Mouse (Mus musculus) right cerebral cortex, adult 18-20 months (tissue): ENCODE data around the gene Tespa1.
"Not testable (repeated sequence)": the region's sequence is repeated elsewhere in the genome, so short reads cannot be mapped to it uniquely, and the experiment has no call there.

Experiments
- DNase-seq: peaks from one replicate; pipeline ENCODE4 v3.0.0; 2022; ENCODE audit warnings: mixed read lengths

Tespa1 gene

DNA sequence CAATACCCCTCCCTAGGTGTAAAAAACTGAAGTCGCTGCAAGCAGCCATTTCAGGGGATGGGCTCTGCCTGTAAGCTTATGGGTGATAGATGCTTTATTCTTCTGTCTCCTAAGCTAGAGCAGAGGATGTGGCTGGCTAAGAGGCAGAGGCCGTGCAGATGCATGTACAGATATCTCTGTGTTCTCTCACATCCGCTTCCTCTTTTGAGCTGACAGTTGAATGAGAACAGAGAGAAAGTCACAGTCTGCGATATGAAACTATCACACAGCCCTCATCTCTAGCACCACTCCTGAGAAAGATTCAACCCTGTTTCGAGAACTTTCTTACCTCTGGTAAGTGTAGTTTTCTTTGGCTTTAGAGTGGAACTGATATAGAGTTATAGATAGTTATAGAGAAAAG, at the start of gene Tespa1:
Tespa1 (plus strand) TSS at position 234 of the 400 bp plus-strand sequence.
- no peak for DNase-seq

DNA sequence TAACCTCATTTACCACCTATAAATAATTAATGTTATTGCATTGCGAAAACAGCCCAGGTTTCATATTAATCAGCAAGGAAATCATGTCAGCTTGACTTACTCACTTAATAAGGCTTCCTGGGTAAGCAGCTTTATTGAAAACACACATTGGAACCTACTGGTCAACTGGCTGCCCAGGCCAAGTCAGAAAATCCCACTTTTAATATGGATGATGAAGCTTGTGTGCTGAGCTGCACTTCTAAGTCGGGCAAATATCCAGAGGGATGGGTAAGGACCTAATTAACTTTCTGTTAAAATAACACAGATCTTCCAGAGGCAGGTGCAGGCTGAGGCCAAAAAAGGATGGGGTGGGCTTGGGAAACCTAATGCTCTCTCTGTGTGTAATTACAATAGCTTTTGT, 46.9 kb upstream of the Tespa1 start:
- no peak for DNase-seq

DNA sequence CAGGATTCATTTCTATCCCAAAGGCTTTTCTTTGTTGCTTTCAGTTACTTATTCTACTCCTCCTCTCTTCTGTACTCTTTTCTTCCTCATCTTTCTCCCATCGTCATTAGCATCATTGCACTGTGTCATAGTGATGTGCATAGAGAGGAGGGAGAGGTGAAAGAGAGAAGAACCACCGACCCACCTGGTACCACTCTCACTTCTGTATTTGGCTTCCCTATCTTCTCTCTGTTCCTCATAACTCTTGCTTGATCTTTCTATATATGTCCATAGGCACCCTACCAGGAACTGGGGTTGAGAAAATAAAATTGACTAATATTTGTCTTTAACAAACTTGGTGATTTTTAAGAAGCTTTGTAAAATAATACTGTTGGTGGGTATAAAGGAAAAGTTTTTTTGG, 46.2 kb upstream of the Tespa1 start:
- DNase-seq = no peak

DNA sequence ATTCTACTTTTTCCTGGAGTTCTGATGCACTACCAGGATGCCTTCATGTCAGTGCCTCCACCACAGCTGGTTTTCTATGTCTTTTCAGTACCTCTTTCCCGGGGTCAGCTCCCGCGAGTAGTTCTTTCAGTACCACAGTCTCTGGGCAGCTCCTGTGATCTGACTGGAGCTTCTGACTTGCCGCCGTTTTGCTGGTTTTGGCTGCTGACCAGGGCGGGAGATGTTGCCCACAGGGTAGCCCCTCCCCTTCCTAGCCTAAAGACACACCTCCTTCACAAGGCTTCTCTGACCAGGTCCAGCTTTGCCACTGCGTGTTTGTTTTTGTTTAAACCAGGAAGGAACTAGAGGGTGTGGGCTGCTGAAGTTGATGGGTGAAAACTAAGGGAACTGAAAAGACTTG, 42.6 kb upstream of the Tespa1 start, which contains the start of gene Neurod4:
Neurod4 (minus strand) TSS at position 175 of the 400 bp plus-strand sequence.
- no peak for DNase-seq

DNA sequence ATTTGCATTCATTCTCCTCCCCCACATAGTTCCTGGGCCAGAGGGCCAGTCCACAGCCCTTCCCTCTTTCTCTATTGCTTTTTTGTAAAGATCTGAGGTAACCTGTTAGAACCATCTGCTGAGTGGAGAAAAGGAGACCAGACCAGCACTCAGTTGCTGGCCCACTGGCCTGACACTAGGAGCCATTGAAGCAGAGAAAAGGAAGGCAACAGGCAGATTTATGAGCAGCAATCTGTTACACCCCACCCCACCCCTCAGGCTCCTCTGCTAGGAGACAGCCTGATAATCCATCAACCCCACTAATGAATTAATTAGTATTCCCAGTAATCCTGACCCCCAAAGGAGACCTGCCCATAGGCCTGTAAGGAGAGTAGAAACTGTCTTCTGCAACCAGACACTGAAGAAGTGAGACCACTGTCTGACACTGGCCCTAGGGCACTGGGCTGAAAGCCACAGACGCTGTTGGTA, 40.7 kb upstream of the Tespa1 start:
- no peak for DNase-seq

DNA sequence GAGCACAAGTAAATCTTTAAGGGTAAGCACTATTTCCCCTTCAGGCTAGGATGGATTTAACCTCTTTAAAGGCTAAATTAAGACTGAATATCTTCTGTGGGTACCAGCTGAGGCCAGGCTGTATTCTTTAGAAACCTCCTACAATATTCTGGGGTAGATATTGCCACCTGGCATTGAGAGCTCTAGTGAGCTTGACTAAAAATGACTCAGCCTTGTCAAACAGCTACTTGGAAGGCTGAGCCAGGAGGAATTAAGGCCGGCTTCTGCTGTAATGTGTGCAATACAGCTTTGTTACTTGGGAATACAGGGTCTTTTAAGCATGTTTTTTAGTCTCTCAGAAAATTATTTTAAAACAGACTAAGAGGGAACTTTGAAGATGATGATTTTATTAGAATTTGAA, 35.5 kb upstream of the Tespa1 start:
- DNase-seq = peak; percentile 38

DNA sequence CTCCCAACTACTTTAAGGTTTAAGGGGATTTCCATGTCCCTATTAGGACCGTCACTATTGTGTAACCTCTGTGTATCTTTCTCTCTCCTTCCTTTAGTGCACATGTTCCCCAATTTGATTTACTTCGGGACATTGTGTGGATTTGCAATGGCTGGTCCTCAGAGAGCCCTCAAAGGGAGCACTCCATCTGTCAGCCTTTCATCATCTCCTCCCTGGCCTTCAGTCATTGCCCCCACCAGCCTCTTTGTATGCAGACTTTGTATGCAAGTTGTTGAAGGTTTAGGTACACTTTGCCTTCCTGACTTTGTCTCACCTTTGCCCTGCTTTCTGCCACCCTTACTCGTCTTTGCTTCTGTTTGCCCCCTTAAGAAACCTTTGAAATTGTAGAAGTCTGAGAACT, 34.7 kb upstream of the Tespa1 start:
- DNase-seq = no peak

DNA sequence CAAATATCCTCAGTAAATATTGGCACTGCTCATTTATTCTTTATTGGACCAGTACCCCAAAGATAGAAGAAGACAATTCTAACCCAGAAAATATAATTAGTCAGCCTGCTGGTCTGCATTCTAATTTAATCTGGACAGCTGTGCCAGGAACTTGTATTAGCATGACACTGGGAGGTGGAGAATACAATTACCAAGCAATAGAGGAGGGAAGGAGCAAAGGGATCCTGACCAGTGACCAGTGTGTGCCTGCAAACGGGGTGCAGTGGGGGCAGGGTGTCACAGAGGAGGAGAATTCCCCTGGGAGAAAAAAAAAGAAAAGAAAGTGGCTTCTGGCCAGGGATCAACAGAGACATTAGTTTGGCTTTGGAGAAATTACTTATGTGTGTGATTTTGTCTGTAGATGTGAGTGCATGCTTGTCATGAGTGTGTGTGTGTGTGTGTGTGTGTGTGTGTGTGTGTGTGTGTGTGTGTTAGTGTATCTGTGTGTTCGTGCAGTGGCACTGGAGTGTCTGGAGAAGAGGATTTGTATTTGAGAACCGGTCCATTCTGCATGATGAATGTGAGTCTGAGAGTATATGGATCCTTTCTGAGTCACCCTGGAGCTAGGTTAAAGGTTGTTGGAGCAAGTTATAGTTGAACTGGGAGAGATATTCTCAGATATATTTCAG, 28.8 kb upstream of the Tespa1 start:
- DNase-seq = no peak

DNA sequence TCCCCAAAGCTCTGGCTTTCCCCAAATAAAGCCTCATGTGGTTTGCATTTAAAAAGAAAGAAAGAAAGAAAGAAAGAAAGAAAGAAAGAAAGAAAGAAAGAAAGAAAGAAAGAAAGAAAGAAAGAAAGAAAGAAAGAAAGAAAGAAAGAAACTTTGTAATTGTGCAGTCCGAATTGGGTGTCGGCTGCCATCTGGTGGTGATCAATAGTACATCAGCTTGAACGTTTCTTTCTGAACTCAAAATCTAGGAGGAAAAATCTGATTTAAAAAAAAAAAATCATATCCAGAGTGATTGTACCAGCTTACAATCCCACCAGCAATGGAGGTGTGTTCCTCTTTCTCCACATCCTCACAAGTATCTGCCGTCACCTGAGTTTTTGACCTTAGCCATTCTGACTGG, 23.9 kb upstream of the Tespa1 start:
- peak; percentile 10 for DNase-seq

DNA sequence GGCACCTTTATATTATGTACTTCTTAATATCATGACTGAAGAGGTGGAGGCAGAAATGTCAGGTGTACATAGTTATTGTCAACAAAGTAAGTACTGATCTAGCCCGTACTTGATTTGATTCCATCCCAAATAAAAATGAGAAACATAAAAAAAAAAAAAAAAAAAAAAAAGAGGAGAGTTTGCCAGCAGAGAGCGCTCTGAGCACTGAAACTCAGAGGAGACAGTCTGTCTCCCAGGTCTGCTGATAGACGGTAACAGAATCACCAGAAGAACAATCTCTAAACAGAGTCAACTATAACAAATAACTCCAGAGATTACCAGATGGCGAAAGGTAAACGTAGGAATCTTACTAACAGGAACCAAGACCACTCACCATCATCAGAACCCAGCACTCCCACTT, 18.5 kb upstream of the Tespa1 start:
- DNase-seq = not testable (repeated sequence)

DNA sequence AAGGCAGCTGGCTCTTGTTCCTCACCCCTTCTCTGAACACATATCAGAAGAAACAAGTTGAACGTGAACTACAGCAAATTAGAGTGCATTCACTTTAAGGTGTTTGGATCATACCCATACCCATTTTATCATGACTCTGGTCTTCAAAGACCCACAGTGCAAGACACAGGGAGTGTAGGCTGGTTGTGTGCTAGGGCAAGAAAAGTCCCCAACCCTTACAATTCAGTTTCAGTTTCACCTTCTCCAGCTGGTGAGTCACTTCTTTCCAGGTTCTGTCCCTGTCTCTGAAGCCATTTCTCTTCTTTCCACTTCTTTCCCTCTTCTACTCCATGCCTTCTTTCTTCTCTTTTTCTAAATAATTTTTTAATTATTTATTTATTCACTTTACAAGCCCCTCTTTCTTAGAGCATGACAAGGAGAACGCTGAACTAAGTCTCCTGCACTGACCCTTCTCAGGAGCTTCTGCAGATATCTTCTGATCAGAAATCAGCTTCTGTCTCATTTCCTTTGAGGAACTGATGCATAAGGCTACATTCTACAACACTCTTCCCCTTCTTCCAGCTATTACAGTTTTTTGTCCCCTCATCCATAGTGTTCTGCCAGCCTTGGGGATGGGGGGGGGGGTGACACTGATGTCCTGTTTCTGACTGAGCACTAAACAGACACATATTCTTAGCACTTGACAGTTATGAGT, 11.0 kb upstream of the Tespa1 start:
- DNase-seq = no peak

DNA sequence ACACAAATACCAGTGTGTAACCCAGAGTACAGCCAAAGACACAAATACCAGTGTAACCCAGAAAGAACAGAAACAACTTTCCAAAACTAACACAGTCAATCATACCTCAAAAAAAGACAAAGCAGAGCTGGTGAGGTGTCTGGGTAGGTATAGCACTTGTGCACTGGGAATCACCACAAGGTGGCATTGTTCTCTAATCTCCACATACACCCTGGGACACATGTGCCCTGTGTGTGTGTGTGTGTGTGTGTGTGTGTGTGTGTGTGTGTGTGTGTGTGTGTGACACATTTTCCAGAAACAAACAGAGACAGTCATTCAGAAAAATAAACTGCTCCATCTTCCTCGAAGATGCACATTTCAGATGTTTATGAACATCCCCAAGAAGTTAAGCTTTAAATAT, 9.1 kb upstream of the Tespa1 start:
- DNase-seq = no peak

DNA sequence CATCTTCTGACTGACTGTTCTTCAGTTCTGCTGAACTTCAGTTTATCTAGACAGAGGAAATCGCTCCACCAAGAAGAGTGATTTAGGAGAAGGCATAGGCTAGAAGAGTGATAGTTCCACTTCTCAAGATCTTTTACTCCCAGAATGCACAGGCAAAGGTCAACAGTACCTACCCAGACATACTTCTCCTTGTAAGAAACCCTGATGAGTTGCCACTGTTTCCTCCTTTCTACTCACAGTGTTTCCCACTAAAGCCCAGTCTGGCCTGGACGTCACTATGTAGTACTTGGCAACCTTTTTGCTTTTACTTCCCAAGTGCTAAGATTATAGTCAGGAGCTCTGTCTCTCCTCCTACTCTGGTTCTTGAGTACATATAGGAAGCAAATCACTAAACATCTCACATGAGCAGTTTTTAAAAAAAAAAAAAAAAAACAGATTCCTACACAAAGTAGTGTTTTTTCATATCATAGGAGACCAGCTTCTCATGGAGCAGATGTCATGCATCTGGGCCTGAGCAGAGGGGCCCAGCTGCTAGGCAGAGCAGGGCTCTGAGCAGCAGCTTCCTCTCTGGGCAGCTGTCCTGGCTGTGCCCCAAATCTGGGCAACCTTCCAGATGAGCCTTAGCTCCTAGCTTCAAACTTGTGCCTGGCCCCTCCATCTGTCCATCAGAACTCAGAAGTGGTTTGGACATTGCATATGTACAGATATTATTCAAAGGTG, 8.4 kb upstream of the Tespa1 start:
- no peak for DNase-seq

DNA sequence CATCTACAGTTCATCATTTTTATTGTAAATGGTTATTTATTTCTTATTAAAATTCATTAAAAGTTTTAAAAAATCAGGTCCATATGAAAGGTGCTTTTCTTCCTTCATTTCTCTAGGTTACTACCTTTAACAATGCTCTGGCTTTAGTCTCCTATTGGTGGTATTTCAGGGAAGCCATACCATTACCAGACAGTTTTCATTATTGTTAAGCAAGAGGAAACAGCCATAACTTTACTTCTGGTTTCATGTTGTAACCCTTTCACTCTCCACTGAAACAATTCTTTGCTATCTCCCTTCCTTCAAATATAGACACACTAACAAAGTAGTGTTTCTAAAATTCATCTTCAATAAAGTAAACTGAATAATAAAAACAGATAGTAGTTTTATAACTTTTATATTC, 6.8 kb upstream of the Tespa1 start:
- DNase-seq = no peak

DNA sequence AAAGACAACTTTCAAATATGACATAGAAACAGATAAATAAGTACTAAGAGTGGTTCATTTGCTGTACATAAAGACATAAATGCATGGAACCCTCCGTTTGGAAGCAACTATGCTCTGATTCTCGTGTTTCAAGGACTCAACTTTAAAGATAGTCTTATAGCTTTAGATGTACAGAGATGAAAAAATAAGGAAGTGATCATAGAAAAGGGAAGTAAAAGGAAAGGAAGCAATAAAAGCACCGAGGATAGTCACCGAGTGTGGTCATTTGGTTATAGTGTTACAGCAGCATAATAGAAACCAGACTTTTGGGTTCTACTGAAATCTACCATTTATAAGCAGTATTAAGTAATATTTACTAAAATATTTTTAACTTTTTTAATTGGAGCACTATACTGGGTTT, 4.0 kb upstream of the Tespa1 start:
- DNase-seq = no peak

DNA sequence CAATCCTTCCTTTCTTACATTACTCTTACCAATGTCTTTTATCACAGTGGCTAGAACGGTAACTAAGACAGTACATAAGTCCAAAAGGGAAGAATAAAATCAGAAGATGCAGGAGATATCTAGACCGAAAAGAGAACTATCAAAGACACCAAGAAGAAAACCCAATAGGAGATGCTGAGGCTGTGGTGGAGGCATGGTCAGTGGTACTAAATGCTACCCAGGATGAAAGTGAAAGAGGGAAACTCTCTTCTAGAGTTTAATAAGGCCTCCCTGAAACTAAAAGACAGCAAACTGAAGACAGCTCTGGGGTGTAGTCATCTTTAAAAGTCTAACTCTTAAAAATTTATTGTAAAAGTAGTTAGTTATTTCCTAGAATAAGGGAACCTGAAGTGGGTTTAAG, 2.0 kb upstream of the Tespa1 start:
- DNase-seq = no peak

DNA sequence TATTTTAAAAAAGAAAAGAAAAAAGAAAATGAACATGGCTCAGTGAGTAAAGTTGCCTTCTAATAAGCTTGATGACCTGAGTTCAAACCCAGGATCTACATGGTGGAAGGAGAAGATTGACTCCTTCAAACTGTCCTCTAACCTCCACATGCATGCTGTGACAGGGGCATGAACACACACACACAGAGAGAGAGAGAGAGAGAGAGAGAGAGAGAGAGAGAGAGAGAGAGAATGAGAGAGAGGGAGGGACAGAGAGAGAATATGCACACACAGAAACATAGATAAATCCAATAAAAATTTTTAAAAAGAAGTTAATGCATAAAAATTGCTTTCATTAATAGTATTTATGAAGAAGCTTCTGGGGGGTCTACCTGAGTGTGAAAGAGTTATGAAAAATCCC, 608 bp upstream of the Tespa1 start:
- no peak for DNase-seq

DNA sequence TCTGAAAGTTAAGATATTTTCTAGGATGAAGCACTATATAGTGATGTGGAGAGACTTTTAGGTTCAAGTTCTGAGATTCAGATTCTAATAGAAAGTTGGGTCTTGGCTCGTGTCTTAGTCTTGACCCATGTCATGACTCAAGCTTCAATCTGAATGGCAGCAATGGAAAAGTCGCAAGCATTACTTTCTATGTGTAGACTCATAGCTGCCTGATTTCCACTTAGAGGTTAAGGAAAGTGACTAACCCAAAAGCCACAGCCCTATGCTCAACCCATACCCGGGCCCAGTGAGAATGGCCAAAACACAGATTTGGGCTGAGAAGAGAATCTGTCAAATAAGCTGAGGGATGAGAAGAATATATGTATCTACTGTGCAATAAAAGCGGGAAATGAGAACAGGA, 1.6 kb downstream of the Tespa1 start:
- DNase-seq = no peak

DNA sequence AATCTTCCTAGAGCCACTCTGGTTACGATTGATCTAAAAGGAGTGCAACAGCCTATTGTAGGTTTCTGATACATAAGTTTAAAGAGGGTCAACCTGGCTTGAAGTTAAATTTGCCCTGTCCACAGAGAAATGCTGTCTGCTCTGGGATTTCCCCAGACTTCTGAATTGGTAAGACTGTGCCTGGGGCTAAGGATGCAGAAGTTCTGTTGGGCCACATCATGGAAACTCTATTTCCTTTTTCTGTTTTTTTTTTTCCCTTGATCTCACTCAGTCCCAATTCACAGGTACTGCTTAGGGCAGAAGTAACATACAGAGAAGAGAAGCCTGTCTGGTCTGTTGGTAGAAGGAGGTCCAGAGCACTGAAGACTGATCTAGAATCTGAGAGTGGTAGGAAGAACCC, 8.0 kb downstream of the Tespa1 start:
- DNase-seq = no peak

DNA sequence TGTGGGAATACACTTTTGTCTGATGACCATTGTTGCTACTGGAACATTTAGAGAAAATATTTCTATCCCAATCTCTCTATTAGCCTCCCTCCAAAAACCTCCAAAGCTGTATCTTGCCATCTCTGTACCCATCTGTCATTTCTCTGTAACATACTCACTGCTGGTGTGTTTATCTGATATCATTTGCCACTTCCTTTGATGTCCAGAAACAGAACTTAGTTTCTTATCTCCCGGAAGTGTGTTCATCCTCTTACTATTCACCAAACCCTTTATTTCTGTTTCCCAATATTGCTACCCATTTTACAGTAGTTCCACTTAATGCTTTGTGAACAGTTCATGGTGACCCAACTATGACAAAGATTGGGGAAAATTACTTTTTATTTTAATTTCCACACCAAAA, 13.7 kb downstream of the Tespa1 start:
- DNase-seq = no peak

DNA sequence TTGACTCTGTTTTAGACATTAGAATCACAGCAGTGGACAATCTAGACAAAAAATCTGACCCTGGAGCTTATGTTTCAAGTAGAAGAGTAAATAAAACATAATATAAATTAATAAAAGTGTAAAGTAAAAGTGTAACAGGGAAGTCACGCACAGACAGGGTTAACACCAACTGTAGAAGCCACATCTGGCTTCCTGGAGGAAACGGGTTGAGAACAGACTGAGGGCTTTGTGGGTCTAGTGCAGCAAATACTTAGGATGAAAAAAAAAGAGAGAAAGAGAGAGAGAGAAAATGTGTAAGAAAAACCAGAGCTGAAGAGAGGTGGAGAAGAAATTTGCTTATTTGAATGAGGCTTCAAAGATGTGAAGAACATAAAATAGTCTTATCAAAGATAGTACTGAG, 14.9 kb downstream of the Tespa1 start:
- DNase-seq = no peak

DNA sequence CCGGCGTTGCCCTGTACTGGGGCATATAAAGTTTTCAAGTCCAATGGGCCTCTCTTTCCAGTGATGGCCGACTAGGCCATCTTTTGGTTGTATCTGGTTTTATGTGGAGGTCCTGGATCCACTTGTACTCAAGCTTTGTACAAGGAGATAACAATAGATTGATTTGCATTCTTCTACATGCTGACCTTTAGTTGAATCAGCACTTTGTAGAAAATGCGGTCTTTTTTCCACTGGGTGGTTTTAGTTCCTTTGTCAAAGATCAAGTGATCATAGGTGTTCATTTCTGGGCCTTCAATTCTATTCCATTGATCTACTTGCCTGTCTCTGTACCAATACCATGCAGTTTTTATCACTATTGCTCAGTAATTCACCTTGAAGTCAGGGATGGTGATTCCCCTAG, 17.4 kb downstream of the Tespa1 start:
- not testable (repeated sequence) for DNase-seq

DNA sequence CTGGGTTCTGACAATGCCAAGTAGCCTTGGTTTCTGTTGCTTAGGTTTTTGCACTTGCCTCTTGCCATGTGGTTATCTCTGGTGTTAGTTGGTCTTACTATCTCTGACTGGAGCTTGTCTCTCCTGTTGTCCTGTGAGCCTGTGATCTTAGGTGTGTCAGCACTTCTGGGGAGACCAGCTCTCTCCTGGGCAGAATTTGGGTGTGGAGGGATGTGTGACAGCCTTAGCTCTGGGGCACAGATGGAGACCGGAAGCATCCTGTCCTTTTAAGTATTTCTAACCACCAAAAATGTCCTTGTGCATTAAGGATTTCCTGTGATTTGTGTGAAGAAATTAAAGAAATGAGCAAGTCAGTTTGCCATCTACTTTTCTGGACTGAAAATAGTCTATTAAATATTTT, 21.4 kb downstream of the Tespa1 start:
- DNase-seq = no peak
